Mouse (Mus musculus) kidney, adult 2 months (tissue): ENCODE results near the gene Ramac. TPM values are rescaled to one million over a fixed set of nuclear protein-coding genes. Genes with fewer than 3 reads are reported as not detected.

ENCODE experiments used
- DNase-seq: peaks from one replicate; pipeline ENCODE4 v3.0.0; 2021
- H3K27ac ChIP-seq: fragments of 200-500 bp; 2 replicates; pipeline ENCODE4 v1.5.1; 2012; ENCODE audit warnings: low read depth, low read length, control low read depth, inconsistent platforms; ENCODE audit not compliant: insufficient read depth
- H3K27me3 ChIP-seq: fragments of 200-500 bp; replicated peaks from 2 replicates; pipeline ENCODE4 v1.6.1; 2012; ENCODE audit warnings: mild to moderate bottlenecking, moderate library complexity, low read length, inconsistent platforms; ENCODE audit not compliant: control insufficient read depth, insufficient read depth
- H3K36me3 ChIP-seq: fragments of 200-500 bp; 2 replicates; pipeline ENCODE4 v1.6.1; 2012; ENCODE audit warnings: mild to moderate bottlenecking, moderate library complexity, low read length, inconsistent platforms; ENCODE audit not compliant: control insufficient read depth, insufficient read depth
- H3K4me1 ChIP-seq: fragments of 200-500 bp; 2 replicates; pipeline ENCODE4 v1.6.1; 2011; ENCODE audit warnings: low read length; ENCODE audit not compliant: control insufficient read depth, insufficient read depth
- H3K4me3 ChIP-seq: fragments of 200-500 bp; 2 replicates; pipeline ENCODE4 v1.5.1; 2011; ENCODE audit warnings: mild to moderate bottlenecking, low read depth, low read length, control low read depth; ENCODE audit not compliant: insufficient read depth
- CTCF ChIP-seq: fragments of 200-500 bp; conservative IDR thresholded peaks from 2 replicates; pipeline ENCODE4 v1.5.1; 2011; ENCODE audit warnings: low read depth, mild to moderate bottlenecking, control low read depth, low read length, moderate library complexity, mixed read lengths; ENCODE audit not compliant: insufficient read depth, insufficient read length
- POLR2A ChIP-seq: fragments of 200-500 bp; IDR thresholded peaks from one replicate; pipeline ENCODE4 v1.6.1; 2011; ENCODE audit warnings: low read depth, low read length, control low read depth
- WGBS: fragments of 180-500 bp; shearing (Covaris S2); methylation state at CpG from one replicate; pipeline ENCODE4 v1.1.7; 2018; 5-methylcytosine and 5-hydroxymethylcytosine counted together
- polyA plus RNA-seq: library from polyadenylated mRNA; depleted of rRNA; stranded (reverse); fragments of >200 nt; gene quantifications from 2 replicates; pipeline ENCODE4 v1.2.3, GENCODE M21; 2012

The Ramac gene
- polyA plus RNA-seq, 1 experiment: 23.8 TPM

DNA sequence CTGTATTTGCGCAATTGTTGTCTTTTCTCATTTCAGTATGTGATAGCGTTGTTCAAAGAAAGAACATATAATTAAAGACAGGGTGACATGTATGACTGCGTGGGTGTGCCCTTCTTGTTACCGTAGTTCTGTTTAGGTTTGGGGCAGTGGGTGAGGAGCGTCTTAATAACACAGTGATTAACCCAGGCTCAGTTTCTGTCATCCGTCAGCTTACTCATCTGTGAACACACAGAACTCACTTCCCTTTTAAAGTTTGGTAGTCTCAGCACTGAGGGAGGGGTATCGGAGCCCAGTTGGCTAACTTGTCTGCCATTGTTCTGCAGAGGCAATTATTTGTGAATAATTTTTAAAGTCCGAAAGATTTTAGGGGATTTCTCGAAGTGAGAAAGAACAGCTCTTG lies 35.0 kb upstream of the Ramac start:
- TF ChIP-seq CTCF: no peak
- TF ChIP-seq POLR2A: no peak
- no peaks in the 10 kb centered on the region for H3K4me1 ChIP-seq
- no peaks in the 10 kb centered on the region for H3K27me3 ChIP-seq
- H3K27ac ChIP-seq: no peak overlapping the region
- H3K36me3 ChIP-seq: no peaks in the 10 kb centered on the region
- no peak for DNase-seq
- WGBS: 68% methylated on average over 9 of the region's 9 CpGs
- H3K4me3 ChIP-seq: no peak overlapping the region

DNA sequence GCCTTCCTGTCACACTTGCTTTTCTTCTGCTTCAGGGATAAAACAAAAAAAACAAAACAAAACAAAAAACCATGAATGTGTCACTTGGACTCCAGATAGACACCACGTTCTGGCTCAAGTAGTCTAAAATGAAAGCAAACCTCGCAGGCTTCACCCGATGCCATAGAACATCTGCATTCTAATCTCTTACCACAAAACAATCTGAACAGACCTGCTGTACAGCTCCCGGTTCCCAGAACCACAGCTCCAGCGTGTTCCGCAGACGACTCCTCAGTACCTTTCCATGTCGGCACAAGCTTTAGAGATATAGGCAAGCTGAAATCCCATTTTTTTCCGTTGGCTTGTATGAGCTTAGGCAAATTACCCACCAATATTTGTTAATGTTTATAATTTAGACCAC lies 32.9 kb upstream of the Ramac start:
- 81% methylated on average over 9 of the region's 9 CpGs for WGBS
- TF ChIP-seq POLR2A (no peak), CTCF (no peak)
- no peak overlapping the region for H3K27ac ChIP-seq
- DNase-seq: no peak
- no peaks in the 10 kb centered on the region for H3K4me1 ChIP-seq
- no peaks in the 10 kb centered on the region for H3K36me3 ChIP-seq
- H3K4me3 ChIP-seq: no peak overlapping the region
- no peaks in the 10 kb centered on the region for H3K27me3 ChIP-seq

- 81% methylated on average over 6 of the region's 6 CpGs for WGBS
- no peaks in the 10 kb centered on the region for H3K4me1 ChIP-seq
- no peaks in the 10 kb centered on the region for H3K36me3 ChIP-seq
- no peak overlapping the region for H3K4me3 ChIP-seq
- no peaks in the 10 kb centered on the region for H3K27me3 ChIP-seq
- DNase-seq: no peak
- H3K27ac ChIP-seq: no peak overlapping the region
- no peak for TF ChIP-seq CTCF
- TF ChIP-seq POLR2A: no peak
Measured at GRCm38 (mm10) chr7:81731181-81731651, 31.5 kb upstream of the Ramac start.

- WGBS: 83% methylated on average over 12 of the region's 12 CpGs
- H3K27me3 ChIP-seq: no peaks in the 10 kb centered on the region
- no peak overlapping the region for H3K27ac ChIP-seq
- no peak overlapping the region for H3K4me3 ChIP-seq
- H3K36me3 ChIP-seq: no peaks in the 10 kb centered on the region
- no peak for DNase-seq
- TF ChIP-seq POLR2A: no peak
- no peaks in the 10 kb centered on the region for H3K4me1 ChIP-seq
Measured at GRCm38 (mm10) chr7:81732183-81733089, 30.3 kb upstream of the Ramac start.

DNA sequence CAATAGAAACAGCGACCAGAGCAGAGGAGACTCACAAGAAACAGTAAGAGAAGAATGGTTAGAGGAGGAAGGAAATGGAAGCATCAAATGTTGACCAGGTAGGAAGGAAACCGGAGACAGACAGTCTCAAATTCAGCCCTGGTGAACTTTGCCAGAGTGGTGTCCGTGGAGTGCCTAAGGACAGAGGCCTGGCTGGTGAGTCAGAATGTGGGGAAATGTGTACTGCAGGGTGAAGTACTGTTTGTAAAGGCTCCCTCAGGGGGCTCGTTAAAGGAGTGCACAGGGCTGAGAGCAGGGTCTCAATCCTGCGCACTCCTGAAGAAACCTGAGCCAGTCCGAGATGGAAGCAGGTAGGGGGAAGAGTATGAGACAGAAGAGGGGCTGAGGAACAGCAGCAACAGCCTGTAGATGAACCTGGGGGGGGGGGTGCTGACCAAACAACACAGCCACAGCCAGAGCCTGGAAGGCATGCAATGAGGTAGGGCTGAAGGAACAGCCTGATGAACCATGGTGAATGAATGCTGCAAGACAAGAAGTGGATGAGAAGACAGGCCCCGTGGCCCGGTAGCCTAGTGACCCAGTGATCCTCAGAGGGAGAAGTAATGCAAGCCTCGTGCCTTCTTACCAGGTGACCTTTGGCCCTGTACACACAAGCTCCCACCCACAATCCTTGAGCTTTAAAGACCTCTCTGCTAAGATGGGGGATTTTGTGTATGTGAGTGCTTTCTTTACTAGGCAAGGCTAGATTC lies 27.3 kb upstream of the Ramac start:
- H3K4me1 ChIP-seq: no peaks in the 10 kb centered on the region
- no peak for TF ChIP-seq POLR2A
- TF ChIP-seq CTCF: no peak
- H3K27ac ChIP-seq: no peak overlapping the region
- no peak overlapping the region for H3K4me3 ChIP-seq
- 42% methylated on average over 9 of the region's 9 CpGs for WGBS
- no peaks in the 10 kb centered on the region for H3K27me3 ChIP-seq
- H3K36me3 ChIP-seq: no peaks in the 10 kb centered on the region
- DNase-seq: no peak

DNA sequence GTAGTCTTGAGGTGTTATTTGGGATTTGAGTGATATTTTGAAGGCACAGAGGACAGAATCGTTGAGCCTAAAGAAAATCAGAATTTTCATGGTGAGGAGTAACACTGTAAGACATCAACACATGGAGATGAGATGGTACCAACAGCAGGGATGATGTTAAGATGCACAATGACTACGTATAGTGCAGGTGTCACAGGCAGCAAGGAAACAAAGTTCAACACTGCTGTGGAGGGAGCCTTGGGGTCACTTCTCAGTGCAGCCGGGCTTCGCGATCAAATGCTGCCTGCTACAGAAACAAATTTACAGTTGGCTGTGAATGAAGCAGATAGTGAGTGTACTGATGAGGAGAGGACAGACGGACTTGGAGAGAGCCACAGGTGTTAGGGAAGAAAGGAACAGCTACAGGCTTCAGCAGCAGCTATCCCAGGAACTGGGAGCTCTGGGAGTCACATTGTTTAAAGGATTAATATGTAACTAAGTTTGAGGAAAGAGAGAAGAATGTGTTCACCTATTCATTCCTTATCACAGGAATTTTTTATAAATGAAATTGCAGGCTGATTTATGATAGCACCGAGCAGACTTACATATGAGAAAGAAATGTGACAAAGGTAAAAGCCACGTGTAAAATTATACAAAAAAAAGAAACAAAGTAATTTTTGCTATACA lies 23.9 kb upstream of the Ramac start:
- DNase-seq: no peak
- TF ChIP-seq POLR2A (no peak), CTCF (no peak)
- Histone ChIP-seq H3K4me3 (no peak overlapping the region), H3K27me3 (no peaks in the 10 kb centered on the region), H3K36me3 (no peaks in the 10 kb centered on the region), H3K4me1 (no peaks in the 10 kb centered on the region), H3K27ac (no peak overlapping the region)
- WGBS: 51% methylated on average over 8 of the region's 8 CpGs

DNA sequence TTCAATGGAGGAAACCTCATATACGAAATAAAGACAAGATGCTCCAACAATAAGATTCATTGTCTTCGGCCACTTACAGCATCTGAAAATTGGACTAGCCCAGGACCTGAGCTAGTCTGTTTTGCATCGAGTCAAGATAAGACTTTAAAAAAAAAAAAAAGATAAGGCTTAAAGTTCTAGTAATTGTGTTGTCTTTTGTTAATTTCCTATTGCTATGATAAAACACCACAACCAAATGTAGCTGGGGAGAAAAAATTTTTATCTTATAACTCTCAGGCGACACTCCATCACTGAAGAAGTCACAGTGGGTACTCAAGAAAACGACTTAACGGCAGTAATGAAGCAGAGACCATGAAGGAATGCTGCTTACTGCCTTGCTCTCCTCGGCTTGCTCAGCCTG lies 22.7 kb upstream of the Ramac start:
- H3K4me3 ChIP-seq: no peak overlapping the region
- TF ChIP-seq CTCF (no peak), POLR2A (no peak)
- no peak overlapping the region for H3K27ac ChIP-seq
- 92% methylated on average over 7 of the region's 7 CpGs for WGBS
- no peak for DNase-seq
- H3K4me1 ChIP-seq: no peaks in the 10 kb centered on the region
- no peaks in the 10 kb centered on the region for H3K27me3 ChIP-seq
- H3K36me3 ChIP-seq: no peaks in the 10 kb centered on the region
